Mouse (Mus musculus) gastrocnemius, postnatal 36 days (tissue): Measurements from ENCODE around the gene Slc9a9. TPM values are rescaled to one million over a fixed set of nuclear protein-coding genes. Genes with fewer than 3 reads are reported as not detected.

Source experiments
- DNase-seq, 2 experiments: peaks; one replicate each; pipeline ENCODE4 v3.0.0; 2022
- intact Hi-C: fragments of 180-260 bp; cut with DNase I; formaldehyde crosslinking; loops from one replicate; pipeline ENCODE4 v1.15.1; 2025
- total RNA-seq, 2 experiments: library from RNA; stranded (reverse); gene quantifications; 2 replicates each; pipeline ENCODE4 v1.2.3; 2021

Gene Slc9a9
- total RNA-seq, 2 experiments from 2014 or later = 2.7 to 2.9 TPM

- intact Hi-C loops = no loop called here
- DNase-seq = no peak
These were observed 135.8 kb downstream of the Slc9a9 start for GRCm38 (mm10) chr9:94805506-94805905.

GRCm38 (mm10) chr9:94815518-94815917 lies 145.8 kb downstream of the Slc9a9 start:
- intact Hi-C loops = no loop called here
- no peak for DNase-seq

GRCm38 (mm10) chr9:94821268-94821667 lies 151.6 kb downstream of the Slc9a9 start:
- intact Hi-C loops = no loop called here
- no peak for DNase-seq

GRCm38 (mm10) chr9:94833836-94834235 lies 164.1 kb downstream of the Slc9a9 start:
- intact Hi-C loops = no loop called here

GRCm38 (mm10) chr9:94837384-94837783 lies 167.7 kb downstream of the Slc9a9 start:
- no peak for DNase-seq
- intact Hi-C loops = no loop called here

More at GRCm38 (mm10) chr9:94833836-94834235, 164.1 kb downstream of the Slc9a9 start:
- DNase-seq = no peak

- DNase-seq = no peak
- intact Hi-C loops = no loop called here
These were observed 168.8 kb downstream of the Slc9a9 start for GRCm38 (mm10) chr9:94838479-94839031.

- intact Hi-C loops = no loop called here
- no peak for DNase-seq
These were observed 169.5 kb downstream of the Slc9a9 start for GRCm38 (mm10) chr9:94839204-94839603.

GRCm38 (mm10) chr9:94840398-94840797 lies 170.7 kb downstream of the Slc9a9 start:
- intact Hi-C loops = no loop called here
- no peak for DNase-seq

GRCm38 (mm10) chr9:94840972-94841371 lies 171.3 kb downstream of the Slc9a9 start:
- no peak for DNase-seq
- intact Hi-C loops = no loop called here

GRCm38 (mm10) chr9:94844176-94844575 lies 174.5 kb downstream of the Slc9a9 start:
- DNase-seq = no peak
- intact Hi-C loops = no loop called here

- DNase-seq = no peak
- intact Hi-C loops = no loop called here
These were observed 177.9 kb downstream of the Slc9a9 start for GRCm38 (mm10) chr9:94847624-94848023.

- intact Hi-C loops = no loop called here
- DNase-seq = no peak
These were observed 181.8 kb downstream of the Slc9a9 start for GRCm38 (mm10) chr9:94851550-94851949.

GRCm38 (mm10) chr9:94856093-94856492 lies 186.4 kb downstream of the Slc9a9 start:
- intact Hi-C loops = no loop called here
- DNase-seq = no peak

GRCm38 (mm10) chr9:94868557-94868956 lies 198.8 kb downstream of the Slc9a9 start:
- DNase-seq = no peak
- intact Hi-C loops = no loop called here

GRCm38 (mm10) chr9:94869023-94869799 lies 199.5 kb downstream of the Slc9a9 start:
- intact Hi-C loops = no loop called here
- no peak for DNase-seq

GRCm38 (mm10) chr9:94882517-94882916 lies 212.8 kb downstream of the Slc9a9 start:
- intact Hi-C loops = no loop called here
- no peak for DNase-seq

- intact Hi-C loops = no loop called here
- no peak for DNase-seq
These were observed 213.7 kb downstream of the Slc9a9 start for GRCm38 (mm10) chr9:94883435-94883834.

GRCm38 (mm10) chr9:94885151-94885550 lies 215.4 kb downstream of the Slc9a9 start:
- intact Hi-C loops = no loop called here
- DNase-seq = no peak

GRCm38 (mm10) chr9:94889647-94890046 lies 219.9 kb downstream of the Slc9a9 start:
- no peak for DNase-seq
- intact Hi-C loops = no loop called here

- DNase-seq = no peak
- intact Hi-C loops = no loop called here
These were observed 226.2 kb downstream of the Slc9a9 start for GRCm38 (mm10) chr9:94895882-94896281.

GRCm38 (mm10) chr9:94904180-94904579 lies 234.5 kb downstream of the Slc9a9 start:
- intact Hi-C loops = no loop called here
- DNase-seq = no peak

- DNase-seq = no peak
- intact Hi-C loops = no loop called here
These were observed 237.4 kb downstream of the Slc9a9 start for GRCm38 (mm10) chr9:94907020-94907610.
